Mouse (Mus musculus) CD8-positive naive resting alpha-beta T cell, adult 2 months (primary cell): ENCODE measurements around the gene Ankrd28.
"Not testable (repeated sequence)": the region's sequence is repeated elsewhere in the genome, so short reads cannot be mapped to it uniquely, and the experiment has no call there.

Experiments used
- DNase-seq, 2 experiments: peaks; one replicate each; pipeline ENCODE4 v3.0.0; 2022; ENCODE audit warnings: low read depth in 2 of 2, low spot score in 2 of 2

Gene Ankrd28

GRCm38 (mm10) chr14:31830571-31831369, at the start of gene Ankrd28:
TSS of gene Ankrd28 (minus strand) at chr14:31830651.
- peak; percentile 92 for DNase-seq

DNA sequence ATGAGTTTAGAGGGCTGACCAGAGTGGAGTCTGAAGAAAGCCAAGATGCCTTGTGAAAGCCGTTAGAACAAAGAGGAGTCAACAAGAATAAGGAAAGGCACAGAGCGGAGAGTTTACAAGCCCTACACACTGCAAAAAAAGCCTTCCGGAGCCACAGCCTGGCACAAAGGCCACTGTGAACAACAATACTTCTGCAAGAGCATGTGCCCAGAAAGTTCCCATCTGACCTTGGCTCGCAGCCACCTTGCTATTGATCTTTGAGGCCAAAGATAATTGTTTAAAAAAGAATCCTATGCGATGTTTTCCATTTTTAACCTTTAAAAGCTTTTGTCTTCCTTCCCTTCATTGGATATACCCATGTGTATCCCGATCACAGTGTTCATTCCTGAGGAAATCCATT, 49.0 kb upstream of the Ankrd28 start:
- DNase-seq: no peak

- no peak for DNase-seq
These were observed 41.7 kb upstream of the Ankrd28 start for GRCm38 (mm10) chr14:31872130-31872529.

DNA sequence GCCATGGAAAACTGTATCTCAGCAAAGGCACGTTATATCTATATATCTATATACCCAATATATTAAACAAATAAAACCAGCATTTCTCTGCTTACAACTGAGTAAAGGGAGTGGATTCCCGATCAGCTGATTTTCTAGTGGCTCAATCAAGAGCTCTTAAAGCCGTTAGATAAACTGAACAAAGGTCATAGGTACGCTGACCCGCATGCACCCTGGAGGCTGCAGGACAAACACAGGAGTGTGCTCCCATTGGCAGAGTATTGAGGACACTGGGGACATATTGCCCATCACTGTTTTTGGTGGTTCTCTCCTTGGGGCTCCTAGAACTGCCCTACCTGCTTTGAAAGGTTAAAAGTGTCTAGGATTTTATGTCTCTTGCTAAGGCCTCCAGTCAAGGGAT, 40.0 kb upstream of the Ankrd28 start:
- DNase-seq: no peak

DNA sequence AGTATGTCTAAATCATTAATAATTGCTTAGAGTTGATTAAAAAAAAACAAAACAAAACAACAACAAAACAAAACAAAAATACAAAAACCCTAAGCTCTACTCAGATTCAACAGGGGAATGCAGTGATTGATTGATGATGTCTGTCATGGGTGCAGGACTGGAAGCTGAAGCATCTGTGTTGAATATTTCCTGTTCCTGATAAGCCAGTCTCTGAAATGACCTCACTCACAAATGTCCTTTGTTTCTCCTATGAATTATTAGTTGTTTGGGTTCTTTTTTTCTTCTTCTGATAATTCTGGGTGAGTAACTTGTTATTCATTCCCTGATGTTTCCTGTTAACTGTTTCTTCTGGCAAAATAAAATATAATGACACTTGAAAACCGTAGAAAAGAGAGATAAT, 38.1 kb upstream of the Ankrd28 start:
- no peak for DNase-seq

DNA sequence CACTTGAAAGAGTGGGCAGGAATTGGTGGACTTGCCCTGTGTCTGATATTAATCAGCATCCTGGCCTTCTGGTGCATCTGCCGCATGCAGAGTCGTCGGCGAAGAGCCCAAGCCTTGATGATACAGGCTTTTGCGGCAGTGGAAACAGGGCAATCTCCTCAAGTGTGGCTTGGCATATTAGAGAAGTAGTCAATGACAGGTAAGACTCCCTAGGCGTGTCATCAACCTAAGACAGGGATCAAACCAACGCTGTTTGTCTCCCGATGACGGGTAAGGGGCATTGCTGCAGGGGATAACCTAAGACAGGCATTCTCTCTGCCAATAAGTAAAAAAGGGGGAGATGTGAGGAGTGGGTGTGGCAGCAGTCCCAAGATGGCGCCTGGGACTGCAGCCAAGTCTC, 35.9 kb upstream of the Ankrd28 start:
- DNase-seq: not testable (repeated sequence)

DNA sequence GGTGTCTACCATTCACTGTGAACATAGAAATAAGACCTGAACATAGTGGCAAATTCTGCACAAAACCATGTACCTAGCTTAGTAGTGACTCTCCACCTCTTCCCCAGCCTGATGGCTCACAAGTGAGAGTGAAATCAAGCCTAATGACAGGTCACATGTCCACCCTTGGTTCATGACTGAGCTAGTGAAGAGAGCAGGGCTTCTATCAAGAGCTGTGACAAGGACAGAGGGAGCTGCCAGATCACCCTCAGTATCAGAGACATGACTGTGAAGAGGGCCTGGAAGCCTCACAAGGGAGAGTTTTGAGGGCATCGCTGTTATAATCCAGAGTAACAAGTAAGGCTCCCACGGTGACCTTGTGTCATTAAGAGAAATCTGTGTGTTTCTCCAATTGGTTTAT, 28.2 kb upstream of the Ankrd28 start:
- no peak for DNase-seq

DNA sequence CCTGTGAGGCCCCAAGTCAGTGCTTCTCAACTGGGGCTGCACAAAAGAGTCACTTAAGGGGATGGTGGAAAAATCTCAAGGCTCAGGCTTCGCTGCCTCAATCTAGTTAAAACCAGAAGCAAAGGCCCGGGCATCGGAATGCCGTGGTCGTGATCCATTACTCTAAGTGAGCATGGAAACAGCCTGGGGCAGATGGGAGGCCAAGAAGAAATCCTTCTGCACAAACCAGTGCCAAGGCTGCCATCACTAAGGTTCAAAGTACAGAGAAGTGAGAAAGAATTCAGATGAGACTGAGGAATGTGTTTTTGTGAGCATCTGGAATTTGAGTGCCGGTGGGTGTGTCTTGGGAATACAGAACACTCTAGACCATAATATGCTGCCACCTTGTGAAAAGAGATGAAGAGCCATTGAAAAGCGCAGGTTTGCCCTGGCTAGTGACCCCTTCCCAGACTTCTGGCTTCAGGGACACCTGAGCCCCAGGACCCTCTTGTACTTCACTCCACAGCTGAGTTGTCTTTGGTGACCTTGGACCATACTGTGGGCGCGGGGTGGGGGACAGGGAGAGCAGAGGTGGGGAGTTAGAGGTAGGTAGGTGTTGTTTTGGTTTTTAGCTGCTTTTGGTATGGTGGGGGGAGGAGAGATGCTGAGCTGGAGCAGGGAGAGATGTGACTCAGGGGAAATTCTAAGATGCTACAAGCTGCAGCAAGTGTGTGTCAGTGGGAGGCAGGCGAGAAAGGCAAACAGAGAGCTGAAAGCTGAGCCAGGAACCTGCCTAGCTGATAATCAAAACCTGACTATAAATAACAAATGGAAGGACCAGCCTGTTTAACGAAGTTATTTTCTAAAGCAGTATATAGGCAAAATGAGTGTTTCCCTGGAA, 26.9 kb upstream of the Ankrd28 start:
- no peak for DNase-seq

GRCm38 (mm10) chr14:31856007-31856406, 25.6 kb upstream of the Ankrd28 start:
- no peak for DNase-seq

DNA sequence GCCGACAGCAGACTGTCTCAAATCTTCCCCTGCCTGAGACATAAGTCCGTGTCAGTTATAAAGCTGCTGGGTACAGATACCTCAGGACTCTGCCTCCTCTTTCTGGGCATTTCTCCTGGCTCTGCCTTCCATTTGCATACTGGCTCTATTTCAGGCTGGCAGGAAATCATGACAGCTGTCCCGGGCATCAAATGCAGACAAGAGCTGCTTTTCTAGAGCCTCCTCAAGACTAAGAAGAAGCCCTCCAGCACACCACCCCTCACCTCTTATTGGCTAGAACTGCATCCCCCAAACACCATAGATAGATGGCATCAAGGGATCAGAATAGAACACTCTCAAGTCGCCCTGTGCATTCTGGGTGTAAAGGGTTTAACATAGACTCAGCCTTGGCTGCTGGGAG, 24.2 kb upstream of the Ankrd28 start:
- DNase-seq: no peak

- DNase-seq: no peak
These were observed 13.1 kb upstream of the Ankrd28 start for GRCm38 (mm10) chr14:31843571-31843970.

GRCm38 (mm10) chr14:31832022-31832421, 1.6 kb upstream of the Ankrd28 start:
- DNase-seq: no peak

GRCm38 (mm10) chr14:31831370-31831712, 890 bp upstream of the Ankrd28 start:
- no peak for DNase-seq

DNA sequence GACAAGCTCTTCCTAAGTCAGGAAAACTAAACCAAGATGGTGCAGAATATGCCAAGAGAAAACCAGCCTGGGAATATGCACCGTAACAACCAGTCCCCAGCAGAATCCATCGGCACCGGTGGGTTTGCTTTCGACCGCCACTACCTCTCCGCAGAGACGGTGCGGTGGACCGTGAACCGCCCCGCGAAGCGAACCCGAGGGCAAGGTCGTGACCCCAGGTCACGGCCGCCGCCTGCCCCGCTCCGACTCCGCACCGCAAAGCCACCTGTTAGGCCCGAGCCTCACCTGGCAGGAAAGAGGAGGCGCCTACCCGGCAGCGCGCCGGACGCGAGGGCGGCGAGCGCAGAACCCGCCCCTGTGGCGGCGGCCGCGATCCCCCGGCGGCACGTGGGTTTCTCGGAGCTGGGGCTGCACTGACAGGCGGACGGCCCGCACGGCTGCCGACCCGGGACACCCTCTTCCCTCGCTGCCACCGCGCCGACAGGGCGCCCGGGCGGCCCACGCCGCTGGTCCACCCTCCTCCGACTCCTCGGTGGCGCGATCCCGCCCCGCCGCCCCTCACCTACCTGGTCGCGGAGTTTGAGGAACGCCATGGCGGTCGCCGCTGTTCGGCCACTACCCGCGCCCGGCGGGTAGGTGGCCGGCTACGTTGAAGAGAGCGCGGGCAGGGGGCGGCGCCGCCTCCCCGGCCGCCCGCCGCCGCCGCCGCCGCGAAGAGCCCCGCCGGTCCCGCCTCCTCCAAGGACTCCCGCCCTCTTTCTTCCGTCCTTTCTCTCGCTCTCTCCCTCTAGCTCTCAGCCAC, 489 bp downstream of the Ankrd28 start:
- DNase-seq: peak; percentile 51 to 54

- no peak for DNase-seq
These were observed 3.2 kb downstream of the Ankrd28 start for GRCm38 (mm10) chr14:31827221-31827620.

DNA sequence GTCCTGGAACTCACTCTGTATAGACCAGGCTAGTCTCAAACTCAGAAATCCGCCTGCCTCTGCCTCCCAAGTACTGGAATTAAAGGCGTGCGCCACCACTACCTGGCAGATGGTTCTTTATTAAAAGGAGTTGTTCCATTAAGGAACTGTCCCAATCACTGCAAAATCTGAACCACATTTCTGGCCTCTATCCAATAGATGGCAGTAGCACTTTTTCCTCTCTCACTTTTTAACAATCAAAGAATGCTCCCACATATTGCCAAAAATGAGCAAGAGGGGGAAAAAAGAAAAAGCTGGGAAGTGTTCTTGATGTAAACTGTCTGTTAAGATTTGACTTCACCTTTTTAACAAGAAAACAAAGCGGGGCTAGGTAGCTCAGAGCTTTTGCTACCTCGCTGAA, 20.5 kb downstream of the Ankrd28 start:
- no peak for DNase-seq

- DNase-seq: no peak
These were observed 26.7 kb downstream of the Ankrd28 start for GRCm38 (mm10) chr14:31803791-31804190.

GRCm38 (mm10) chr14:31800976-31801375, 29.5 kb downstream of the Ankrd28 start:
- no peak for DNase-seq

DNA sequence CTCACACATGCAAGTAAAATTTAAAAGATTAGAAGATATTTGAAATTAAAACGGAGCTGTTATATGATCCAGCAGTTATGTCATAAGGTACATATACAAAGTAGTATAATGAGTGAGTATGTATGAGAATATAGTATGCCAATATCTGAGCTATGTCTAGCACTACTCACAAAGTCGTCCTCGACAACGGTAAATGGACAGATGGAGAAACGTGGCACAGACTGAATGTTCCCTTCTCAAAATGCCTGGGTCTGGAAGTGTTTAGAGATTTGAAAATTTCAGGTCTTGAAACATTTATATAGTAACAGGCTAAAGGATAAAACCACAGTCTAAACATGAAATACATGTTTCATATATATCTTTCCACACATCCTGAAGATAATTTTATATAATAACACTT, 30.0 kb downstream of the Ankrd28 start:
- DNase-seq: no peak

DNA sequence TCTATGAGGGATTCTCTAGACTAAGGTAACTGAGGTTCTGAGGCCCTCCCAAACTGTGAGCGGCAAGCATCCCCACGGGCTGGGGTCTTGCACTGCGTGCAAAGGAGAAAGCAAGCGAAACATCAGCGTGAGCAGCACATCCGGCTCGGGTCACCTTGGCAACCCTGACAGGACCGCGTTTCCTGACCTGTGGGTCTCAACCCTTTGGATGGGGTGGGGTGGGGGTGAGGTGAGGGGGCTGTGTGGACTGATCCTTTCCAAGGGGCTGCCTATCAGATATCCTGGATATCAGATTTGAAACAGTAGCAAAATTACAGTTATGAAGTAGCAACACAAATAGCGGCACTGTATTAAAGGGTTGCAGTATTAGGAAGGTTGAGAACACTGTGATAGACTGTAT, 31.5 kb downstream of the Ankrd28 start:
- DNase-seq: no peak

DNA sequence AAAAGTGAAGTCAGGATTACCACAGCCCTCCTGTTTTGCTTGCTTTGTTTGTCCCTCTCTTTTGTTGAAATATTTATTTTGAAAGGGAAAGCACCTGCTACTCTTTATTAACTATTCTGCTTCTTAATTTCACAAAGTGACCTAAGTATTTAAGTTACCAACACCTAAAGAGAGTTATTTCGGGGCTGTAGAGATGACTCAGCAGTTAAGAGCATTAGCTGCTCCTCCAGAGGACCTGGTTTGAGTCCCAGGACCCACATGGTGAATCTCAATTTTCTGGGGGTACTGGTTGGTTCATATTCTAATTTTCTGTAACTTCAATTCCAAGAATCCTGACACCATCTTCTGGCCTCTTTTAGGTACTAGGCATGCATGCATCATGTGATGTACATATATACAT, 34.9 kb downstream of the Ankrd28 start:
- no peak for DNase-seq

DNA sequence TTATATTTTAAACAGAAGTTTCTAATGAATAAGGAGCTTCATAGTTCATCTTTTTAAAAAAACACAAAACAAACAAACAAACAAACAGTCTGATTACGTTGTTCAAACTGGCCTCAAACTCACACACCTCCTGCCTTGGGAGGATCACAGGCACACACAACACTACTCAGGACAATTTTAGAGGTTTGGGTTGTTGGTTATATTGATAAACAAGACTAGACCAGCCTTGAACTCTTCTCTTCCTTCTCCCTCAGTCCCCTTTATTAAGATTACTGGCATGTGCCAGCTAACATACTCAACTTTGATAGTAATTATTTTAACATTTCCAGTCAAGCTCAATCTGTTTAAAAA, 35.7 kb downstream of the Ankrd28 start:
- DNase-seq: no peak
